Mouse (Mus musculus) embryonic fibroblast, embryonic 13.5 days (primary cell): ENCODE measurements around the gene Macrod1.

Experiments used
- CTCF ChIP-seq: IDR thresholded peaks from 2 replicates; pipeline ENCODE4 v1.5.1; 2011; ENCODE audit warnings: mild to moderate bottlenecking, control low read depth, low read length, moderate library complexity, borderline replicate concordance; ENCODE audit not compliant: insufficient read depth
- POLR2A ChIP-seq: IDR thresholded peaks from 2 replicates; pipeline ENCODE4 v1.6.1; 2011; ENCODE audit warnings: low read depth, mild to moderate bottlenecking, control low read depth, low read length, moderate library complexity

- no peak for TF ChIP-seq CTCF
- no peak for TF ChIP-seq POLR2A
These were observed 60.5 kb downstream of the Macrod1 start for GRCm38 (mm10) chr19:7117141-7117540.
